Mouse (Mus musculus) liver, adult 2 months (tissue): Measurements from ENCODE around the gene Cyp2d10. TPM values are rescaled to one million over a fixed set of nuclear protein-coding genes. Genes with fewer than 3 reads are reported as not detected.
A peak's percentile ranks its signal among the peaks of the same experiment; 100 is the strongest.

Source experiments
- DNase-seq: peaks from one replicate; pipeline ENCODE4 v3.0.0-alpha.2; 2011; ENCODE audit warnings: low read depth, low spot score; ENCODE audit errors: extremely low read depth
- H3K27ac ChIP-seq: fragments of 200-500 bp; replicated peaks from 2 replicates; pipeline ENCODE4 v1.5.1; 2012; ENCODE audit warnings: low read depth, mild to moderate bottlenecking, control low read depth, inconsistent platforms, low read length; ENCODE audit not compliant: insufficient read depth
- H3K27me3 ChIP-seq: fragments of 200-500 bp; 2 replicates; pipeline ENCODE4 v1.6.1; 2012; ENCODE audit warnings: mild to moderate bottlenecking, moderate library complexity, low read length, inconsistent platforms; ENCODE audit not compliant: control insufficient read depth, insufficient read depth
- H3K36me3 ChIP-seq: fragments of 200-500 bp; 2 replicates; pipeline ENCODE4 v1.6.1; 2012; ENCODE audit warnings: low read length, inconsistent platforms; ENCODE audit not compliant: control insufficient read depth, insufficient read depth
- H3K4me1 ChIP-seq: fragments of 200-500 bp; 2 replicates; pipeline ENCODE4 v1.6.1; 2011; ENCODE audit warnings: low read length; ENCODE audit not compliant: control insufficient read depth, insufficient read depth
- H3K4me3 ChIP-seq: fragments of 200-500 bp; 2 replicates; pipeline ENCODE4 v1.5.1; 2011; ENCODE audit warnings: low read depth, mild to moderate bottlenecking, control low read depth, low read length, moderate library complexity; ENCODE audit not compliant: insufficient read depth
- H3K79me2 ChIP-seq: fragments of 200-500 bp; 2 replicates; pipeline ENCODE4 v1.6.1; 2012; ENCODE audit warnings: inconsistent platforms, mild to moderate bottlenecking, low read length, moderate library complexity; ENCODE audit not compliant: control insufficient read depth, insufficient read depth
- H3K9ac ChIP-seq: fragments of 200-500 bp; 2 replicates; pipeline ENCODE4 v1.6.1; 2012; ENCODE audit warnings: low read depth, mild to moderate bottlenecking, control low read depth, inconsistent platforms, low read length
- CTCF ChIP-seq: fragments of 200-500 bp; IDR thresholded peaks from 2 replicates; pipeline ENCODE4 v1.5.1; 2011; ENCODE audit warnings: low read depth, low read length, control low read depth
- POLR2A ChIP-seq: fragments of 200-500 bp; IDR thresholded peaks from 2 replicates; pipeline ENCODE4 v1.6.1; 2011; ENCODE audit warnings: low read length, control low read depth; ENCODE audit not compliant: insufficient read depth; ENCODE audit errors: extremely low read depth
- WGBS: fragments of 180-500 bp; shearing (Covaris S2); methylation state at CpG from one replicate; pipeline ENCODE4 v1.1.7; 2018; 5-methylcytosine and 5-hydroxymethylcytosine counted together
- polyA plus RNA-seq: library from polyadenylated mRNA; depleted of rRNA; stranded (reverse); fragments of >200 nt; gene quantifications from 2 replicates; pipeline ENCODE4 v1.2.3, GENCODE M21; 2012
- total RNA-seq: library from RNA; depleted of rRNA; stranded (reverse); fragments of >200 nt; gene quantifications from 2 replicates; pipeline ENCODE4 v1.2.3, GENCODE M21; 2014

Cyp2d10 gene
- total and polyA plus RNA-seq, 2 experiments, result 912 to 1,823 TPM

- Histone ChIP-seq H3K79me2 (no peaks in the 10 kb centered on the region), H3K4me1 (peaks cover 16% of the 10 kb centered on the region), H3K27me3 (no peaks in the 10 kb centered on the region), H3K9ac (no peak within 1 kb of the TSS), H3K36me3 (no peaks in the 10 kb centered on the region), H3K27ac (peak within 1 kb of the TSS; percentile 57), H3K4me3 (no peak within 1 kb of the TSS)
- peak; percentile 30 for DNase-seq
- no peak for TF ChIP-seq CTCF
- no peak for TF ChIP-seq POLR2A
Measured at GRCm38 (mm10) chr15:82433137-82433536, 26.1 kb upstream of the Cyp2d10 start, which contains the start of gene Cyp2d9. TSS of gene Cyp2d9 (plus strand) at chr15:82433437.

GRCm38 (mm10) chr15:82423471-82423870 is 16.5 kb upstream of the Cyp2d10 start:
- DNase-seq, result peak; percentile 100
- WGBS, result 20% methylated on average over 3 of the region's 3 CpGs

GRCm38 (mm10) chr15:82422935-82423334 is 15.9 kb upstream of the Cyp2d10 start:
- no peaks in the 10 kb centered on the region for H3K36me3 ChIP-seq
- peak overlapping the region; percentile 75 for H3K9ac ChIP-seq
- H3K27me3 ChIP-seq, result no peaks in the 10 kb centered on the region
- no peaks in the 10 kb centered on the region for H3K79me2 ChIP-seq
- H3K27ac ChIP-seq, result peak overlapping the region; percentile 98
- WGBS, result 18% methylated on average over 4 of the region's 4 CpGs
- peak; percentile 99 for DNase-seq
- H3K4me3 ChIP-seq, result no peak overlapping the region
- peaks cover 23% of the 10 kb centered on the region for H3K4me1 ChIP-seq
- TF ChIP-seq POLR2A (no peak), CTCF (no peak)

More at GRCm38 (mm10) chr15:82423471-82423870, 16.5 kb upstream of the Cyp2d10 start:
- Histone ChIP-seq H3K27ac (peak overlapping the region; percentile 98), H3K4me3 (no peak overlapping the region), H3K4me1 (peaks cover 23% of the 10 kb centered on the region), H3K36me3 (no peaks in the 10 kb centered on the region), H3K27me3 (no peaks in the 10 kb centered on the region), H3K79me2 (no peaks in the 10 kb centered on the region), H3K9ac (peak overlapping the region; percentile 75)
- TF ChIP-seq CTCF (no peak), POLR2A (no peak)

- 79% methylated on average over 1 of the region's 1 CpGs for WGBS
- no peak for TF ChIP-seq CTCF
- peaks cover 18% of the 10 kb centered on the region for H3K4me1 ChIP-seq
- H3K4me3 ChIP-seq, result no peak overlapping the region
- H3K9ac ChIP-seq, result no peak overlapping the region
- peak; percentile 87 for DNase-seq
- no peaks in the 10 kb centered on the region for H3K79me2 ChIP-seq
- no peaks in the 10 kb centered on the region for H3K36me3 ChIP-seq
- H3K27ac ChIP-seq, result no peak overlapping the region; the same call in 1 of the 2 replicates
- no peaks in the 10 kb centered on the region for H3K27me3 ChIP-seq
Measured at GRCm38 (mm10) chr15:82418616-82419015, 11.6 kb upstream of the Cyp2d10 start.

- Histone ChIP-seq H3K4me3 (peak overlapping the region; percentile 43; the same call in 1 of the 2 replicates), H3K79me2 (no peaks in the 10 kb centered on the region), H3K4me1 (peaks cover 11% of the 10 kb centered on the region), H3K27me3 (no peaks in the 10 kb centered on the region), H3K27ac (peak overlapping the region; percentile 53), H3K36me3 (no peaks in the 10 kb centered on the region), H3K9ac (peak overlapping the region; percentile 58)
- DNase-seq, result peak; percentile 89
- TF ChIP-seq POLR2A (no peak), CTCF (peak; percentile 99)
- WGBS, result 18% methylated on average over 16 of the region's 16 CpGs
Measured at GRCm38 (mm10) chr15:82416797-82417789, 10.1 kb upstream of the Cyp2d10 start.
